Mouse (Mus musculus): ENCODE data around the gene Tbcd. TPM values are rescaled to one million over a fixed set of nuclear protein-coding genes. Genes with fewer than 3 reads are reported as not detected.
A peak's percentile ranks its signal among the peaks of the same experiment; 100 is the strongest.

Gene Tbcd
- polyA plus RNA-seq (2015; fragmentation: Nextera tagmentation; extraction: Ambion mirVana), result 21.1 and 22.8 TPM in 2 replicates

DNA sequence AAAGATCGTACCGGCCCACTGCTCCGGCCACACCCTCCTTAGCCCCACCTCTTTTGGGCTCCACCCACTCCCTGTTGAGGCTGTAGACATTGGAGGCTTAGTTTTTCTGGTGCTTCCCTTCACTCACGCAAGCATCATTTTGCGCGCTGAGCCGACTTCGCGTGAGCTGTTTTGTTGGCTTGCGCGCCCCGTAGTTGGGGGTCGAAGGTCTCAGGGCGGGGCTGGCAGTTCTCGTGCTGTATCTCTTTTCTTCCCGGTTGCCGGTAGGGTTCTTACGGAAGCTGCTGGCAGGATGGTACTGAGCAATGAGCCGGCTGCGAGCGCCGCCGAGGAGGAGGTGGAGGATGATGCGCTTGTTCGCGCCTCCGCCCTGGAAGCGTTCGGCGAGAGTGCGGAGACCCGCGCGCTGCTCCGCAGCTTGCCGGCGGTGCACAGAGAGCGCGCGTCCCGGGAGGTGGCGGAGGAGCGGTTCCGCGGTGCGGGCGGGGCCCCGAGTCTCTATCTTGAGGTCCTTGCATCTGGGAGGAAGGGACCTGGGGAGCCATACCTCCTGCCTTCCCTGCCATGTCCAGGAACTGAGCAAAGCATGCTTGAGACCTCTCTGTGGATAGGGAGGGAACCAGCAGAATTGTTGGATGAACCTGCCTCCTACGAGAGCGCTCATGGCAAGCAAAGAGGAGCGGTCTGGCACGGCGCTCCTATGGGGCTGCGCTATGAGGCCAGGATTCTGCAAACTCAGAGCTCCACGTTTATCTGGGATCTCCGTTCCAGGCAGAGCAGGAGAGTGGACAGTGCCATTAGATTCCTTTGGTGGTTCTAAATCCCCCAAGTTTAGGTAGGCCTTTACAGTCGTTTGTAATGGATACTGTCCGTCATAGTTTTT lies at the start of gene Tbcd:
Gene Tbcd (plus strand): TSS at position 197 of the 883 bp plus-strand sequence.
- peak; percentile 89 for ATAC-seq (replicated peaks; ENCODE audit: extremely low read depth, insufficient read depth, low FRiP score)
- peak within 1 kb of the TSS; percentile 78 for H3K9ac ChIP-seq (ENCODE audit: low read length)
- no peaks in the 10 kb centered on the region for H3K27me3 ChIP-seq (ENCODE audit: control insufficient read depth, insufficient read depth, low read length)
- H3K27ac ChIP-seq (ENCODE audit: low read length), result peak within 1 kb of the TSS; percentile 33; the same call in 1 of the 2 replicates
- H3K4me3 ChIP-seq (ENCODE audit: low read length), result peak within 1 kb of the TSS; percentile 79
- H3K4me2 ChIP-seq (ENCODE audit: low read depth, low read length), result peak within 1 kb of the TSS; percentile 71
- under 1% methylated on average over 58 of the region's 58 CpGs for WGBS
- no peaks in the 10 kb centered on the region for H3K9me3 ChIP-seq (replicated peaks; ENCODE audit: control insufficient read depth, low read length)
- peaks cover 10% of the 10 kb centered on the region for H3K4me1 ChIP-seq (ENCODE audit: control insufficient read depth, insufficient read depth, low read length)
- no peaks in the 10 kb centered on the region for H3K36me3 ChIP-seq (ENCODE audit: control insufficient read depth, insufficient read depth)

DNA sequence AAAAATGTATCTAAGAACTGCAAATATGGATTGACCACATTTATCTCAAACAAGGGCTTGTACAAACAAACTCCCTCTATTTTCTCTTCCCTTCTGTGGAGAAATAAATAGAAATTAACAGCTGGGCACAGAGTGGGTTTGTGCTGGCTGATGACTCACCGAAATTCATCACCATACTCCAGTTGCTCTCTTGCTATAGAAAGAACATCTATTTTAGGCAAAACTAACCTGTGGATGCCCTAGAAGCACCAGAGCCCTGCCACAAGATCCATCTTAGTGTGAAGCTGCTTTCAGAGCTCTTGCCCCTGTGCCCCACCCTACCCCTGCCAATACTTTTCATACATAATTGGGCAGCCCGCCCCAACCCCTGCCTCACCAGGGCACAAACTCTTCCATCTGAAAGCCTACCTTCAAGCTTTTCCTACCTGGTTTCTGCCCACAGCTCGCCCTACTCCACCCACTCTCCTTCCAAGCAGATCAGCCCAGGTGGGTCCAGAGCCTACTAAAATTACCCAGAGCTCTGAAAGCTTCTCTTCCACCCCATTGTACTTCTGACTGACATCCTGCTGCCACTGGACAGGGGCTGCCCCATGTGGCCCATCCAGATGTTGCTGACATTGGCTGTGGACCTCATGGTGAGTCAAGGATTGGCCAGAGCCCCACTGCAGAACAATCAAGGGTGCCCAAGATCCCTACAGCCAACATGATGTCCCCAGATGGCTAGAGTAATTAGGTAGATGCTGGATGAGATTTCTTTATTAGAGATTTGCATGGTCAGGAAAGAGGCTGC lies 44.2 kb upstream of the Tbcd start:
- Histone ChIP-seq H3K36me3 (ENCODE audit: control insufficient read depth, insufficient read depth) (no peaks in the 10 kb centered on the region), H3K9ac (ENCODE audit: low read length) (no peak overlapping the region), H3K27me3 (ENCODE audit: control insufficient read depth, insufficient read depth, low read length) (no peaks in the 10 kb centered on the region), H3K4me2 (ENCODE audit: low read depth, low read length) (no peak overlapping the region), H3K4me1 (ENCODE audit: control insufficient read depth, insufficient read depth, low read length) (no peaks in the 10 kb centered on the region), H3K4me3 (ENCODE audit: low read length) (no peak overlapping the region), H3K9me3 (replicated peaks; ENCODE audit: control insufficient read depth, low read length) (no peaks in the 10 kb centered on the region), H3K27ac (ENCODE audit: low read length) (no peak overlapping the region)
- ATAC-seq (replicated peaks; ENCODE audit: extremely low read depth, insufficient read depth, low FRiP score), result no peak
- WGBS, result 63% methylated on average over 3 of the region's 3 CpGs

DNA sequence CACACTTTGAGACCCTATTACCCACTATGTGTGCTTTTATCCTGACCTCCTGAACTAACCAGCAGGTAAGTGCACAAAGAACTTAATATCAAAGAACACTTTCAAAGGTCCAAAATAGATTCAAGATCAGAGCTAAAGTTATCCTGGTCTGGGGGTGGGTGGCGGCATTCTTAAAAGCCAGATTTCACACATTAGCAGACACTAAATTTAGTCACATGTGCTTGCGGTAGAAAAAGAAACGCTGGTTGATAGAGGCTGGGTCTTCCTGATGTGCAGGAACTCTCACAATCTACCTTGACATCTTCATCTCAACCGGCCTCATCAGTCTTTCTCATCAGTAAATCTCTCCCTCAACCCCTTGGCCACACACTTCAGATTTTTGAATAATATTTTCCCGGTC lies 37.0 kb upstream of the Tbcd start:
- 56% methylated on average over 5 of the region's 5 CpGs for WGBS
- Histone ChIP-seq H3K4me2 (ENCODE audit: low read depth, low read length) (no peak overlapping the region), H3K36me3 (ENCODE audit: control insufficient read depth, insufficient read depth) (no peaks in the 10 kb centered on the region), H3K4me3 (ENCODE audit: low read length) (no peak overlapping the region), H3K4me1 (ENCODE audit: control insufficient read depth, insufficient read depth, low read length) (no peaks in the 10 kb centered on the region; the same call in 1 of the 2 replicates), H3K9ac (ENCODE audit: low read length) (no peak overlapping the region), H3K9me3 (replicated peaks; ENCODE audit: control insufficient read depth, low read length) (no peaks in the 10 kb centered on the region), H3K27me3 (ENCODE audit: control insufficient read depth, insufficient read depth, low read length) (no peaks in the 10 kb centered on the region), H3K27ac (ENCODE audit: low read length) (no peak overlapping the region)
- no peak for ATAC-seq (replicated peaks; ENCODE audit: extremely low read depth, insufficient read depth, low FRiP score)

DNA sequence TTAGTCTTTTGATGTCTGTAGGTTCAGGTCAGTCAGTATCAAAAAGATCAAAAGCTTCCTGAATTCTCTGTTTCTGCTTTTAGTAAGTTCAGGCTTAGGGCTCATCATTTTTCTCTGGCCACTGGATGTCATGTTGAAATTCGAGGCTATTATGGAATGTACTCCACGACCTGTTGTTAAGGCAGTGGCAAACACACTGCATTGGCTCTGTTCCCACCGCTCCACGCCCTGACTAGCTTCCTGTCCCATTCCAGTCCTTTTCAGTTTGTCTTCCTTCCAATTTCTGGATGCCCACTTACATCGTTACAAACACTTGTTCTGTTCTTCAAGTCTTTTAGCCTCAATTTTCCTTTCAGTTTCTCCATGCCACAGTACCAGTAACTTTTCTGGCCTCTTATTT lies 36.4 kb upstream of the Tbcd start:
- Histone ChIP-seq H3K9me3 (replicated peaks; ENCODE audit: control insufficient read depth, low read length) (no peaks in the 10 kb centered on the region), H3K4me3 (ENCODE audit: low read length) (no peak overlapping the region), H3K9ac (ENCODE audit: low read length) (no peak overlapping the region), H3K4me2 (ENCODE audit: low read depth, low read length) (no peak overlapping the region), H3K4me1 (ENCODE audit: control insufficient read depth, insufficient read depth, low read length) (no peaks in the 10 kb centered on the region; the same call in 1 of the 2 replicates), H3K27ac (ENCODE audit: low read length) (no peak overlapping the region), H3K36me3 (ENCODE audit: control insufficient read depth, insufficient read depth) (no peaks in the 10 kb centered on the region), H3K27me3 (ENCODE audit: control insufficient read depth, insufficient read depth, low read length) (no peaks in the 10 kb centered on the region)
- 44% methylated on average over 5 of the region's 5 CpGs for WGBS
- ATAC-seq (replicated peaks; ENCODE audit: extremely low read depth, insufficient read depth, low FRiP score), result no peak

DNA sequence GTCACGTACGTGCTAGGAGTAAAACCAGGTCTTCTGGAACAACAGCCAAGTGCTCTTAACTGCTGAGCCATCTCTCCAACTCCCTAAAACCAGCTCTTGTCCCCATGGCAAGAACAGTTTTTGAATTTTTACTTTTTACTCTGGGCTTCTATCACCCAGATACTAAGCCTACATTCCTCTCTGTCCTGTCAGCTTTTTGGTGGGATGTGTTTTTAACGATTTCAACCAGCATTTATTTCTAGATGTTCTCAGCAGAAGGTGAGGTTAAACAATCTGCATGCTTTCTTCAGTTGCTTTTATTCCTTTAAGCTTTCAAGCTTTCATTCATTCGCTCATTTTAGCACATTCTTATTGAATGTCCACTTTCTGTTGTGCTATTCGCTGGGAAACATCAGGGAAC lies 33.8 kb upstream of the Tbcd start:
- no peak for ATAC-seq (replicated peaks; ENCODE audit: extremely low read depth, insufficient read depth, low FRiP score)
- 84% methylated on average over 5 of the region's 5 CpGs for WGBS
- H3K27ac ChIP-seq (ENCODE audit: low read length), result no peak overlapping the region
- H3K36me3 ChIP-seq (ENCODE audit: control insufficient read depth, insufficient read depth), result no peaks in the 10 kb centered on the region
- no peak overlapping the region for H3K4me3 ChIP-seq (ENCODE audit: low read length)
- no peak overlapping the region for H3K4me2 ChIP-seq (ENCODE audit: low read depth, low read length)
- H3K9me3 ChIP-seq (replicated peaks; ENCODE audit: control insufficient read depth, low read length), result no peaks in the 10 kb centered on the region
- no peaks in the 10 kb centered on the region for H3K27me3 ChIP-seq (ENCODE audit: control insufficient read depth, insufficient read depth, low read length)
- H3K4me1 ChIP-seq (ENCODE audit: control insufficient read depth, insufficient read depth, low read length), result peaks cover 12% of the 10 kb centered on the region
- no peak overlapping the region for H3K9ac ChIP-seq (ENCODE audit: low read length)

DNA sequence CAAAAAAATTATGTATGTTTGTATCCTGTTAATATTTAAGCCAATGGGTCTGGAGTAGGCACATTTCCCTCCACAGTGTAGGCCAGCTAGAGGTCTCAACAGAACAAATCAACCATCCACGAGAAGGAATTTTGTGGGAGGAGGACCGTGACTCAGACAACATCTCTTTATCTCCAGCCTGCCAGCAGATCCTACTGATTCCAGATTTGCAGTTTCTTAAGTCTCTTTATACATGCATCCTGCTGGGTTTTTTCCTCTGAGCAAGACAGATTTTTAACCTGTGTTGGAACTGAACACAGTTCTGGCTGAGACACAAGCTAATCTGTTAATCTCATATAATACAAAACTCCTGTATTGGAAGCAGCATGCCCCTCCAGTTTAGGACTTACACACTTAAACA lies 32.8 kb upstream of the Tbcd start:
- Histone ChIP-seq H3K36me3 (ENCODE audit: control insufficient read depth, insufficient read depth) (no peaks in the 10 kb centered on the region), H3K27me3 (ENCODE audit: control insufficient read depth, insufficient read depth, low read length) (no peaks in the 10 kb centered on the region), H3K4me1 (ENCODE audit: control insufficient read depth, insufficient read depth, low read length) (peaks cover 12% of the 10 kb centered on the region), H3K27ac (ENCODE audit: low read length) (no peak overlapping the region), H3K4me2 (ENCODE audit: low read depth, low read length) (no peak overlapping the region), H3K9me3 (replicated peaks; ENCODE audit: control insufficient read depth, low read length) (no peaks in the 10 kb centered on the region), H3K4me3 (ENCODE audit: low read length) (no peak overlapping the region), H3K9ac (ENCODE audit: low read length) (no peak overlapping the region)
- no peak for ATAC-seq (replicated peaks; ENCODE audit: extremely low read depth, insufficient read depth, low FRiP score)
- 51% methylated on average over 2 of the region's 2 CpGs for WGBS

DNA sequence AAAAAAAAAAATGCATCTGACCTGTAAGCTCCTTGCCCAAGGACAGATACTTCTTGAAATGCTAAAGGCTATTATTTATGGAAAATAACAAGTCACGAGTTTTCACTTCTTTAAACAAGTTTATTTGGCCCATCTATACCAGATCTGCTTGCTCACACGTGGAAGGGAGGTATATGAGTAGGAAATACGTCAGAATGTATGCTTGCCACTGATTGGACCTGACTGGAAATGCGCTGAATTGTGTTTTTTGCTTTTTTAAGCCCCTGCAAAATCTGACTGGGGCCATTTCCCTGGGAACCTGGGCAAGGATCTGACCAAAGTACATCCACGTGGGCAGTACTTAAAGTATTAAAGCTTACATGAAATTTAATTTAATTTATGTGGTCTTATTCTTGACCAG lies 31.4 kb upstream of the Tbcd start:
- Histone ChIP-seq H3K27ac (ENCODE audit: low read length) (peak overlapping the region; percentile 85), H3K36me3 (ENCODE audit: control insufficient read depth, insufficient read depth) (no peaks in the 10 kb centered on the region), H3K4me3 (ENCODE audit: low read length) (peak overlapping the region; percentile 78), H3K9ac (ENCODE audit: low read length) (peak overlapping the region; percentile 76), H3K4me1 (ENCODE audit: control insufficient read depth, insufficient read depth, low read length) (peaks cover 12% of the 10 kb centered on the region), H3K9me3 (replicated peaks; ENCODE audit: control insufficient read depth, low read length) (no peaks in the 10 kb centered on the region), H3K4me2 (ENCODE audit: low read depth, low read length) (peak overlapping the region; percentile 88), H3K27me3 (ENCODE audit: control insufficient read depth, insufficient read depth, low read length) (no peaks in the 10 kb centered on the region)
- ATAC-seq (replicated peaks; ENCODE audit: extremely low read depth, insufficient read depth, low FRiP score), result no peak
- 53% methylated on average over 5 of the region's 5 CpGs for WGBS

DNA sequence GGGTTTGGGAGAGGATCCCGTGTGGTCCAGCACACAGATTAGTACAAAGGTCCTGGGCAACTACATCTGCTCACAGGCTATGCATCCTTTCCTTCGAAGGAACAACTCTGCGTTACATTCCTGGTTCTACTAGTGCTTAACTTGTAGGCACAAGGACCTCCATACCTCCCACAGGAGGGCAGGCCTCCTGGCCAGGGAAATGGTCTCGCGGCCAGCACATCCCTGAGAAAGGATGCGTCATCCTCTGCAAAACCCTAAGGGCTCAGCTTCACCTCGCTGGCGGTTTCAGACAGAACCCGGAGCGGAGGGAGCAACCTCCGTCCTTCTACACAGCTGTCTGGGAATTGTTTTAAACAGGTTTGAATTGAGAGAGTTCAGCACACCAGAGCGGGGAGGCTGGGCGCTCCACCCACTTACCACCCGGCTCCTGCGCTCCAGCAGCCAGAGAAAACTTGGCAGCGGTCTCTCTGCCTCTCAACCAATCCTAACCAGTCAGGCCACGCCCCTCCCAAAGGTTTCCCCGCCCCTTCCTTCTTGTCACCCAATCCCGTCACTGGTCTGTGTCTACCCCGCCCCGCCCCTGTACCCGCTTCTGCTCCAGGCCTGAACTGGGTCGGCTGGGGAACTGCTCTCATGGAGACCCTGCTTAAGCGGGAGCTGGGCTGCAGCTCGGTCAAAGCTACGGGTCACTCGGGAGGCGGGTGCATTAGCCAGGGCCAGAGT lies 30.8 kb upstream of the Tbcd start, which contains the start of gene Fn3krp:
Gene Fn3krp (plus strand): TSS at position 572 of the 723 bp plus-strand sequence.
- peak; percentile 100 for ATAC-seq (replicated peaks; ENCODE audit: extremely low read depth, insufficient read depth, low FRiP score)
- WGBS, result 1% methylated on average over 28 of the region's 28 CpGs

More for the DNA sequence above, 30.8 kb upstream of the Tbcd start, which contains the start of gene Fn3krp:
- H3K9ac ChIP-seq (ENCODE audit: low read length), result peak within 1 kb of the TSS; percentile 84
- peaks cover 12% of the 10 kb centered on the region for H3K4me1 ChIP-seq (ENCODE audit: control insufficient read depth, insufficient read depth, low read length)
- no peaks in the 10 kb centered on the region for H3K27me3 ChIP-seq (ENCODE audit: control insufficient read depth, insufficient read depth, low read length)
- H3K9me3 ChIP-seq (replicated peaks; ENCODE audit: control insufficient read depth, low read length), result no peaks in the 10 kb centered on the region
- H3K36me3 ChIP-seq (ENCODE audit: control insufficient read depth, insufficient read depth), result no peaks in the 10 kb centered on the region
- peak within 1 kb of the TSS; percentile 78 for H3K4me3 ChIP-seq (ENCODE audit: low read length)
- peak within 1 kb of the TSS; percentile 88 for H3K4me2 ChIP-seq (ENCODE audit: low read depth, low read length)
- H3K27ac ChIP-seq (ENCODE audit: low read length), result peak within 1 kb of the TSS; percentile 85

Measured in heart, embryonic 16.5 days (tissue).